In genomic region chr14:61173229-61173628, GRCm38 (mm10) we compare ENCODE assay signal across 8 mouse cellular contexts. TPM values are rescaled to one million over a fixed set of nuclear protein-coding genes. Genes with fewer than 3 reads are reported as not detected.
A peak's percentile ranks its signal among the peaks of the same experiment; 100 is the strongest.
DNase-seq lines count a peak whose midpoint lies in the region; ATAC-seq and TF ChIP-seq lines count a peak whose summit lies in the region.

No protein-coding gene starts in this region.

- TF ChIP-seq POLR2A in cerebellum, adult 2 months (IDR thresholded peaks at IDR 0.05; ENCODE audit: borderline replicate concordance, insufficient read depth, low read length), result no peak
- TF ChIP-seq POLR2A in small intestine, adult 2 months (IDR thresholded peaks at IDR 0.05; ENCODE audit: low read depth, low read length), result no peak; the same call in 1 of the 2 replicates

- no peaks in the 10 kb centered on the region for H3K27me3 ChIP-seq in cerebellum, adult 2 months (ENCODE audit: control insufficient read depth, insufficient read depth, low read length)
- H3K27me3 ChIP-seq in heart, embryonic 14.5 days (ENCODE audit: control insufficient read depth, insufficient read depth, low read length), result no peaks in the 10 kb centered on the region
- no peaks in the 10 kb centered on the region for H3K27me3 ChIP-seq in small intestine, adult 2 months (ENCODE audit: control insufficient read depth, insufficient read depth, low read length)

- peak overlapping the region; percentile 65 for H3K4me2 ChIP-seq in heart, embryonic 14.5 days (ENCODE audit: low read length)

- H3K9ac ChIP-seq in ES-E14 (ENCODE audit: insufficient read depth, low read depth, low read length, poor library complexity, severe bottlenecking), result peak overlapping the region; percentile 84
- peak overlapping the region; percentile 87 for H3K9ac ChIP-seq in heart, embryonic 14.5 days (ENCODE audit: low read length)

- peak in 1 of 2 experiments; percentile 82 for DNase-seq in cerebellum, adult 2 months
- DNase-seq in cerebellum, adult 8-10 months, result no peak
- peak; percentile 35 for DNase-seq in ES-E14 (ENCODE audit: low read depth, low spot score)
- DNase-seq in embryo, embryonic 10 days (ENCODE audit: low spot score), result peak; percentile 87
- DNase-seq in kidney, postnatal 4 days, result peak; percentile 66 to 80

- peaks cover 15% of the 10 kb centered on the region for H3K4me1 ChIP-seq in cerebellum, adult 2 months (ENCODE audit: control insufficient read depth, insufficient read depth, low read length)
- H3K4me1 ChIP-seq in ES-E14 (ENCODE audit: control insufficient read depth in 2 of 2, insufficient read depth in 2 of 2, low read length in 2 of 2, poor library complexity in 1 of 2), result no peaks in the 10 kb centered on the region
- peaks cover 6 to 16% of the 10 kb centered on the region in 2 experiments for H3K4me1 ChIP-seq in heart, embryonic 14.5 days (ENCODE audit: control insufficient read depth in 2 of 2, insufficient read depth in 2 of 2, low read length in 2 of 2)
- peaks cover 3% of the 10 kb centered on the region for H3K4me1 ChIP-seq in small intestine, adult 2 months (ENCODE audit: control insufficient read depth, insufficient read depth, insufficient read length, low read length)

- under 1% methylated on average over 37 of the region's 37 CpGs for WGBS in cerebellum, adult 2 months
- WGBS in heart, embryonic 14.5 days, result under 1% methylated on average over 36 of the region's 37 CpGs
- under 1% methylated on average over 36 of the region's 37 CpGs for WGBS in small intestine, adult 2 months

- no peaks in the 10 kb centered on the region; the same call in 1 of the 2 replicates for H3K36me3 ChIP-seq in ES-E14 (ENCODE audit: control insufficient read depth, insufficient read depth, low read length, poor library complexity, severe bottlenecking)
- 0 out of 2 replicates have a peak, but pooled peaks cover 6% of the 10 kb centered on the region for H3K36me3 ChIP-seq in heart, embryonic 14.5 days (ENCODE audit: control insufficient read depth, insufficient read depth, low read length)
- no peaks in the 10 kb centered on the region for H3K36me3 ChIP-seq in small intestine, adult 2 months (ENCODE audit: control insufficient read depth, insufficient read depth, low read length)

- H3K9me3 ChIP-seq in ES-E14 (ENCODE audit: control insufficient read depth, insufficient read depth, low read depth, low read length), result no peaks in the 10 kb centered on the region
- H3K9me3 ChIP-seq in heart, embryonic 14.5 days (ENCODE audit: control insufficient read depth, low read length), result no peaks in the 10 kb centered on the region

- peak overlapping the region; percentile 64 for H3K27ac ChIP-seq in cerebellum, adult 2 months (ENCODE audit: insufficient read depth, low read length)
- no peak overlapping the region; the same call in 1 of the 2 replicates for H3K27ac ChIP-seq in ES-E14 (ENCODE audit: insufficient read depth, low read depth, low read length, poor library complexity, severe bottlenecking)
- H3K27ac ChIP-seq in heart, embryonic 14.5 days (replicated peaks in 1 of 2; ENCODE audit: control insufficient read depth in 1 of 2, insufficient read depth in 1 of 2, low read depth in 2 of 2, low read length in 2 of 2), result peak overlapping the region; percentile 69 to 87
- peak overlapping the region; percentile 9; the same call in 1 of the 2 replicates for H3K27ac ChIP-seq in small intestine, adult 2 months (ENCODE audit: insufficient read depth, low read depth, low read length)

- peak; percentile 6 for ATAC-seq in heart, embryonic 14.5 days (ENCODE audit: insufficient number of reproducible peaks, insufficient read depth, low FRiP score, low read depth)
- peak; percentile 38 for ATAC-seq in megakaryocyte, adult 5-6 weeks (ENCODE audit: poor library complexity, severe bottlenecking)

- H3K4me3 ChIP-seq in cerebellum, adult 2 months (replicated peaks; ENCODE audit: insufficient read depth, low read depth, low read length), result peak overlapping the region; percentile 71
- peak overlapping the region; percentile 84 to 85 for H3K4me3 ChIP-seq in ES-E14 (ENCODE audit: insufficient read depth in 1 of 2, low read depth in 1 of 2, low read length in 2 of 2, poor library complexity in 1 of 2, severe bottlenecking in 1 of 2)
- H3K4me3 ChIP-seq in heart, embryonic 14.5 days (ENCODE audit: control insufficient read depth in 1 of 2, insufficient read depth in 1 of 2, low read depth in 1 of 2, low read length in 2 of 2), result peak overlapping the region; percentile 71 to 90
- H3K4me3 ChIP-seq in small intestine, adult 2 months (ENCODE audit: low read depth, low read length), result peak overlapping the region; percentile 74

- peak; percentile 36 for TF ChIP-seq CTCF in cerebellum, adult 2 months (IDR thresholded peaks at IDR 0.05; ENCODE audit: borderline replicate concordance, insufficient read depth, low read depth, low read length)
- no peak for TF ChIP-seq CTCF in small intestine, adult 2 months (IDR thresholded peaks at IDR 0.05; ENCODE audit: extremely low read depth, insufficient read length, insufficient replicate concordance, low read depth, low read length)

- in situ Hi-C loops in ES-E14 (cut with MboI; ENCODE audit: low sequenced_read_pairs in 2 of 2, unreplicated experiment in 2 of 2), result no loop called here

TF ChIP-seq in ES-E14, 5 proteins besides CTCF, POLR2A, EP300 and RAD21:
- TF ChIP-seq CHD2 (IDR thresholded peaks at IDR 0.05; ENCODE audit: low read depth, low read length) (no peak), HCFC1 (IDR thresholded peaks at IDR 0.05; ENCODE audit: borderline replicate concordance, insufficient read depth, low read length) (no peak), ZNF384 (IDR thresholded peaks at IDR 0.05; ENCODE audit: low read depth, low read length) (no peak), MAFK (IDR thresholded peaks at IDR 0.05; ENCODE audit: insufficient read depth, low read depth, low read length) (no peak), ZC3H11A (IDR thresholded peaks at IDR 0.05; ENCODE audit: borderline replicate concordance, low read depth, low read length) (no peak)

RNA-seq across cellular contexts. Expression of gene Sacs, which starts 35.0 kb away (rescaled TPM):
- 18.4 and 18.6 TPM in 2 replicates for polyA plus RNA-seq in cerebellum, adult 2 months (2012; rRNA removed)
- 8.3 and 13.8 TPM in 2 replicates for total RNA-seq in ES-E14 (2012; rRNA removed)
- polyA plus RNA-seq in heart, embryonic 14.5 days (2014; fragmentation: Nextera tagmentation; extraction: Ambion mirVana), result 6.3 and 7.4 TPM in 2 replicates
- 8.3 and 8.8 TPM in 2 replicates for total RNA-seq in megakaryocyte, adult 5-6 weeks (2015)
- 9.8 and 11.7 TPM in 2 replicates for total RNA-seq in megakaryocyte, adult 5-6 weeks (2017)
- polyA plus RNA-seq in small intestine, adult 2 months (2012; rRNA removed), result 0.08 and 0.16 TPM in 2 replicates
